Mouse (Mus musculus) natural killer cell, adult 2 months (primary cell): ENCODE measurements around the gene Rsl1d1.

Source experiments
- DNase-seq, 2 experiments: peaks; one replicate each; pipeline ENCODE4 v3.0.0; 2022; ENCODE audit warnings: low spot score in 2 of 2

Gene Rsl1d1

GRCm38 (mm10) chr16:11202571-11203554 lies at the start of gene Rsl1d1:
Gene Rsl1d1, minus strand, starts transcription at chr16:11203331.
- DNase-seq: peak; percentile 92 to 93

GRCm38 (mm10) chr16:11247791-11248190 lies 44.7 kb upstream of the Rsl1d1 start:
- DNase-seq: no peak

- DNase-seq: no peak
These were observed 42.6 kb upstream of the Rsl1d1 start for GRCm38 (mm10) chr16:11245767-11246166.

GRCm38 (mm10) chr16:11242401-11242800 lies 39.3 kb upstream of the Rsl1d1 start:
- no peak for DNase-seq

- no peak for DNase-seq
These were observed 14.7 kb upstream of the Rsl1d1 start for GRCm38 (mm10) chr16:11217801-11218200.

GRCm38 (mm10) chr16:11203600-11204390 lies 664 bp upstream of the Rsl1d1 start:
- no peak for DNase-seq

- no peak for DNase-seq
These were observed 1.3 kb downstream of the Rsl1d1 start for GRCm38 (mm10) chr16:11201740-11202394.

GRCm38 (mm10) chr16:11200247-11200646 lies 2.9 kb downstream of the Rsl1d1 start:
- DNase-seq: no peak

GRCm38 (mm10) chr16:11198467-11198866 lies 4.7 kb downstream of the Rsl1d1 start:
- no peak for DNase-seq

GRCm38 (mm10) chr16:11197052-11197451 lies 6.1 kb downstream of the Rsl1d1 start:
- no peak for DNase-seq

- no peak for DNase-seq
These were observed 9.9 kb downstream of the Rsl1d1 start for GRCm38 (mm10) chr16:11193231-11193630.

- DNase-seq: no peak
These were observed 13.0 kb downstream of the Rsl1d1 start for GRCm38 (mm10) chr16:11190150-11190549.

GRCm38 (mm10) chr16:11177404-11177803 lies 25.7 kb downstream of the Rsl1d1 start:
- no peak for DNase-seq

- DNase-seq: no peak
These were observed 26.3 kb downstream of the Rsl1d1 start for GRCm38 (mm10) chr16:11176884-11177244.

GRCm38 (mm10) chr16:11176208-11176883 lies 26.8 kb downstream of the Rsl1d1 start, which contains the start of gene Zc3h7a:
Gene Zc3h7a, minus strand, starts transcription at chr16:11176393.
- peak; percentile 89 to 91 for DNase-seq

GRCm38 (mm10) chr16:11175489-11176207 lies 27.5 kb downstream of the Rsl1d1 start:
- peak; percentile 51 to 55 for DNase-seq

GRCm38 (mm10) chr16:11175100-11175488 lies 28.0 kb downstream of the Rsl1d1 start:
- no peak for DNase-seq

- peak; percentile 68 to 80 for DNase-seq
These were observed 28.5 kb downstream of the Rsl1d1 start for GRCm38 (mm10) chr16:11174671-11175081.

- no peak for DNase-seq
These were observed 31.5 kb downstream of the Rsl1d1 start for GRCm38 (mm10) chr16:11171679-11172078.

- DNase-seq: no peak
These were observed 36.7 kb downstream of the Rsl1d1 start for GRCm38 (mm10) chr16:11166431-11166830.
